Mouse (Mus musculus) cerebellum, adult (tissue): ENCODE results near the gene Ripk3.
"Not testable (repeated sequence)": the region's sequence is repeated elsewhere in the genome, so short reads cannot be mapped to it uniquely, and the experiment has no call there.

Source experiments
- ATAC-seq: cut with Nextera tagmentation; 2 replicates; pipeline ENCODE4 v1.9.2; 2017; ENCODE audit warnings: mild to moderate bottlenecking, moderate library complexity, mixed read lengths; ENCODE audit not compliant: insufficient number of reproducible peaks, low FRiP score, low TSS enrichment

Ripk3 gene

GRCm38 (mm10) chr14:55763166-55763565, 25.5 kb downstream of the Ripk3 start:
- no peak for ATAC-seq

- ATAC-seq: 0 out of 2 replicates have a peak, but pooled peaks have one; percentile 37
Measured at GRCm38 (mm10) chr14:55762001-55762821, 26.5 kb downstream of the Ripk3 start.

GRCm38 (mm10) chr14:55761163-55761562, 27.5 kb downstream of the Ripk3 start, which contains the start of gene Ltb4r2:
TSS of gene Ltb4r2 (plus strand) at chr14:55761428.
- ATAC-seq: no peak

GRCm38 (mm10) chr14:55760156-55760555, 28.5 kb downstream of the Ripk3 start:
- not testable (repeated sequence) for ATAC-seq

- ATAC-seq: no peak
Measured at GRCm38 (mm10) chr14:55758363-55758784, 30.3 kb downstream of the Ripk3 start, which contains the start of gene Cideb. TSS of gene Cideb (minus strand) at chr14:55758458.

GRCm38 (mm10) chr14:55757566-55757965, 31.1 kb downstream of the Ripk3 start:
- ATAC-seq: no peak

- ATAC-seq: no peak
Measured at GRCm38 (mm10) chr14:55747051-55747847, 41.4 kb downstream of the Ripk3 start.

GRCm38 (mm10) chr14:55745861-55746237, 42.8 kb downstream of the Ripk3 start:
- ATAC-seq: no peak

GRCm38 (mm10) chr14:55745180-55745860, 43.3 kb downstream of the Ripk3 start, which contains the start of the genes Dhrs1 and Nop9:
TSS of gene Dhrs1 (minus strand) at chr14:55745690.
TSS of gene Nop9 (plus strand) at chr14:55745693.
- ATAC-seq: peak; percentile 53; the same call in 1 of the 2 replicates

GRCm38 (mm10) chr14:55743711-55744110, 45.0 kb downstream of the Ripk3 start:
- ATAC-seq: no peak

- ATAC-seq: no peak
Measured at GRCm38 (mm10) chr14:55737086-55737687, 51.5 kb downstream of the Ripk3 start.

- ATAC-seq: no peak
Measured at GRCm38 (mm10) chr14:55735758-55736157, 52.9 kb downstream of the Ripk3 start.

- ATAC-seq: no peak
Measured at GRCm38 (mm10) chr14:55735334-55735733, 53.3 kb downstream of the Ripk3 start.
